Mouse (Mus musculus) lung, adult 2 months (tissue): Measurements from ENCODE around the gene Rai1.

ENCODE experiments used
- CTCF ChIP-seq: fragments of 200-500 bp; IDR thresholded peaks from 2 replicates; pipeline ENCODE4 v1.5.1; 2011; ENCODE audit warnings: mild to moderate bottlenecking, low read length, control low read depth; ENCODE audit not compliant: insufficient read depth
- POLR2A ChIP-seq: fragments of 200-500 bp; IDR thresholded peaks from 2 replicates; pipeline ENCODE4 v1.6.1; 2011; ENCODE audit warnings: low read depth, mild to moderate bottlenecking, control low read depth, low read length, borderline replicate concordance; ENCODE audit errors: extremely low read depth

- TF ChIP-seq CTCF (no peak), POLR2A (no peak)
Measured at GRCm38 (mm10) chr11:60185396-60186231, 80.8 kb downstream of the Rai1 start.
